Mouse (Mus musculus): ENCODE measurements around the gene Fgfr2. TPM values are rescaled to one million over a fixed set of nuclear protein-coding genes. Genes with fewer than 3 reads are reported as not detected.

Gene Fgfr2
- polyA plus RNA-seq, 1 experiment from 2014 or later = 110 TPM

DNA sequence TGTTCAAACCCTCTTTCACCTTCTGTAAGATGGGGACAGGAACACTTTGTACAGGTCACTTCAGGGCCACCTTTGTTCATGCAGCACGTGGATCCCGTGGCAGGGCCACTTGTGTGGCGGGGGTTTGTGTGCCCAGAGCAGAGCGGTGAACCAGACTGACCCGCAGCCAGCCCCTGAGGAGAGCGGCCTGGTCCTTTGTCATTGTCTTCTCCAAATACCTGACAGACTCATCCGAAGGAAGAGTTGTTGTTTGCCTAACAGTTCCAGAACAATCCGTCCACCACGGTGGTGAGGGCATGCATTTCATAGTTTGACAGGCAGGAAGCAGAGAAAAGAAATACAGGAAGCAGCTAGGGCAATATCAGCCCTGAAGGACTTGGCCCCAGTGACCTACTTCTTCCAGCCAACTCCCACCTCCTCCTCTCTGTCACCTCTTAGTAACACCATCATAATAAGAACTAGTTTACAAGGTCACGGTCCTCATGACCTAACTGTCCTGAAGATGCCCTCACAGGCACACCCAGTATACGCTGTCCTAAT lies 2365.8 kb downstream of the Fgfr2 start:
- Histone ChIP-seq H3K27ac (ENCODE audit: low read length) (no peak overlapping the region), H3K4me2 (replicated peaks; ENCODE audit: low read depth, low read length) (no peak overlapping the region), H3K9ac (replicated peaks; ENCODE audit: low read depth) (no peak overlapping the region), H3K4me3 (ENCODE audit: low read depth, low read length) (no peak overlapping the region), H3K4me1 (ENCODE audit: insufficient read depth, low read depth, low read length) (no peaks in the 10 kb centered on the region), H3K27me3 (replicated peaks; ENCODE audit: insufficient read depth, low read length) (no peaks in the 10 kb centered on the region), H3K9me3 (ENCODE audit: low read length) (no peaks in the 10 kb centered on the region), H3K36me3 (ENCODE audit: insufficient read depth, low read length) (no peaks in the 10 kb centered on the region)
- ATAC-seq = peak; percentile 52
- 48% methylated on average over 11 of the region's 11 CpGs for WGBS
- DNase-seq (ENCODE audit: low spot score) = peak; percentile 21
- TF ChIP-seq CTCF (IDR thresholded peaks at IDR 0.05) = no peak
- TF ChIP-seq EP300 (IDR thresholded peaks at IDR 0.05) = peak; percentile 59; the same call in 1 of the 2 replicates

GRCm38 (mm10) chr7:130756343-130756835 lies 2366.8 kb downstream of the Fgfr2 start:
- no peaks in the 10 kb centered on the region for H3K36me3 ChIP-seq (ENCODE audit: insufficient read depth, low read length)
- H3K4me1 ChIP-seq (ENCODE audit: insufficient read depth, low read depth, low read length) = no peaks in the 10 kb centered on the region
- no peak overlapping the region for H3K4me3 ChIP-seq (ENCODE audit: low read depth, low read length)
- no peaks in the 10 kb centered on the region for H3K27me3 ChIP-seq (replicated peaks; ENCODE audit: insufficient read depth, low read length)
- peak; percentile 40 for ATAC-seq
- no peak overlapping the region for H3K4me2 ChIP-seq (replicated peaks; ENCODE audit: low read depth, low read length)
- 47% methylated on average over 7 of the region's 7 CpGs for WGBS
- DNase-seq (ENCODE audit: low spot score) = peak; percentile 21
- H3K9me3 ChIP-seq (ENCODE audit: low read length) = no peaks in the 10 kb centered on the region
- TF ChIP-seq EP300 (IDR thresholded peaks at IDR 0.05) (no peak), CTCF (IDR thresholded peaks at IDR 0.05) (no peak)
- peak overlapping the region; percentile 51 for H3K27ac ChIP-seq (ENCODE audit: low read length)
- no peak overlapping the region for H3K9ac ChIP-seq (replicated peaks; ENCODE audit: low read depth)

DNA sequence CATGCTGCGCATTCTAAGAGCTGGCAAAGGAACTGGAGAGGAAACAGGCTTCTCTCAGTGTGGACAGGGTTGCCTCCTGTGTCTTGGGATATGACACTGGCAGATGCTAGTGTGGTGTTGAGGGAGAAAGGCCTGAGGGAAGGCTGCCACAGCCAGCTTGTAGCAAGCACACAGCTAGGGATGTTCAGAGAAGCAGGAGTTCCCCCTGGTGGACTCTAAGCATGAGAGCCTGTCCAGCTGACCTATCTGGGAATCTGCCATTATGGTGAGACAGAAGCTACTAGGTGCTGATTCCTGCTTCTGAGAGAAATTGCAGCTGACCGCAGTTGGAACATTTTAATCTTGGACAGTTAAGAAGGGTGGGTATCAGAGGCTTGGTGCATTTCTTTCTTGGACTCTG lies 2368.4 kb downstream of the Fgfr2 start:
- Histone ChIP-seq H3K27ac (ENCODE audit: low read length) (no peak overlapping the region), H3K9me3 (ENCODE audit: low read length) (no peaks in the 10 kb centered on the region), H3K36me3 (ENCODE audit: insufficient read depth, low read length) (no peaks in the 10 kb centered on the region), H3K9ac (replicated peaks; ENCODE audit: low read depth) (no peak overlapping the region), H3K4me2 (replicated peaks; ENCODE audit: low read depth, low read length) (no peak overlapping the region), H3K27me3 (replicated peaks; ENCODE audit: insufficient read depth, low read length) (no peaks in the 10 kb centered on the region), H3K4me1 (ENCODE audit: insufficient read depth, low read depth, low read length) (no peaks in the 10 kb centered on the region), H3K4me3 (ENCODE audit: low read depth, low read length) (no peak overlapping the region)
- DNase-seq (ENCODE audit: low spot score) = peak; percentile 55
- 88% methylated on average over 2 of the region's 2 CpGs for WGBS
- TF ChIP-seq CTCF (IDR thresholded peaks at IDR 0.05) (peak; percentile 71), EP300 (IDR thresholded peaks at IDR 0.05) (no peak)
- peak; percentile 53 for ATAC-seq

- H3K4me2 ChIP-seq (replicated peaks; ENCODE audit: low read depth, low read length) = no peak overlapping the region
- H3K36me3 ChIP-seq (ENCODE audit: insufficient read depth, low read length) = no peaks in the 10 kb centered on the region
- ATAC-seq (0 out of 2 replicates have a peak, but pooled peaks have one; percentile 28), DNase-seq (ENCODE audit: low spot score) (peak; percentile 12)
- no peaks in the 10 kb centered on the region for H3K9me3 ChIP-seq (ENCODE audit: low read length)
- no peaks in the 10 kb centered on the region for H3K27me3 ChIP-seq (replicated peaks; ENCODE audit: insufficient read depth, low read length)
- H3K4me1 ChIP-seq (ENCODE audit: insufficient read depth, low read depth, low read length) = no peaks in the 10 kb centered on the region
- TF ChIP-seq EP300 (IDR thresholded peaks at IDR 0.05) (no peak), CTCF (IDR thresholded peaks at IDR 0.05) (no peak)
- no peak overlapping the region for H3K4me3 ChIP-seq (ENCODE audit: low read depth, low read length)
- no peak overlapping the region for H3K27ac ChIP-seq (ENCODE audit: low read length)
- no peak overlapping the region for H3K9ac ChIP-seq (replicated peaks; ENCODE audit: low read depth)
- WGBS = 53% methylated on average over 9 of the region's 9 CpGs
These were observed 2371.5 kb downstream of the Fgfr2 start for GRCm38 (mm10) chr7:130751678-130752077.

- WGBS = 61% methylated on average over 17 of the region's 17 CpGs
- Histone ChIP-seq H3K9ac (replicated peaks; ENCODE audit: low read depth) (no peak overlapping the region), H3K4me2 (replicated peaks; ENCODE audit: low read depth, low read length) (no peak overlapping the region), H3K27me3 (replicated peaks; ENCODE audit: insufficient read depth, low read length) (no peaks in the 10 kb centered on the region), H3K36me3 (ENCODE audit: insufficient read depth, low read length) (no peaks in the 10 kb centered on the region), H3K9me3 (ENCODE audit: low read length) (no peaks in the 10 kb centered on the region), H3K27ac (ENCODE audit: low read length) (no peak overlapping the region), H3K4me1 (ENCODE audit: insufficient read depth, low read depth, low read length) (no peaks in the 10 kb centered on the region), H3K4me3 (ENCODE audit: low read depth, low read length) (no peak overlapping the region)
- ATAC-seq (no peak), DNase-seq (ENCODE audit: low spot score) (no peak)
- TF ChIP-seq EP300 (IDR thresholded peaks at IDR 0.05) (no peak), CTCF (IDR thresholded peaks at IDR 0.05) (no peak)
These were observed 2372.2 kb downstream of the Fgfr2 start for GRCm38 (mm10) chr7:130750752-130751490.

DNA sequence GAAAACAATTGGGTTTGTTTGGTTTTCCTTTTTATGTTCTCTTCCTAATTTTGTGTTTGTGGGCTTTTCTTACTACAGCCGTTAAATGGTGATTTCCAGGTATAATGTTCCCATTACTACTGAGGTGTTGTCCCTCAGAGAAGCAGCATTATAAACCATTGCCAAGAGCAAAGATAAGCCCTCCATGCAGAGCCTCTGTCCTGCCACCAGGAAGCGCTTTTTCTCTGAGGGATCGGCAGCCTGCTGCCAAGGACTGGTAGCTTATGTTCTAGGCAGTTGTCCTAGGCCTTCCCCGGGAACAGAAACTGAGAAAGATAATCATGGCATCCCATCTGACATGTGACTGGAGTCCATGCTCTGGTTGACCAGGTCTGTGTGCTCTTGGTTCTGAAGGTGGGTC lies 2374.0 kb downstream of the Fgfr2 start:
- no peak for DNase-seq (ENCODE audit: low spot score)
- Histone ChIP-seq H3K9ac (replicated peaks; ENCODE audit: low read depth) (no peak overlapping the region), H3K4me1 (ENCODE audit: insufficient read depth, low read depth, low read length) (no peaks in the 10 kb centered on the region), H3K36me3 (ENCODE audit: insufficient read depth, low read length) (no peaks in the 10 kb centered on the region), H3K4me3 (ENCODE audit: low read depth, low read length) (no peak overlapping the region), H3K4me2 (replicated peaks; ENCODE audit: low read depth, low read length) (no peak overlapping the region), H3K9me3 (ENCODE audit: low read length) (no peaks in the 10 kb centered on the region), H3K27me3 (replicated peaks; ENCODE audit: insufficient read depth, low read length) (no peaks in the 10 kb centered on the region), H3K27ac (ENCODE audit: low read length) (no peak overlapping the region)
- ATAC-seq = no peak
- no peak for TF ChIP-seq EP300 (IDR thresholded peaks at IDR 0.05)
- TF ChIP-seq CTCF (IDR thresholded peaks at IDR 0.05) = peak; percentile 20; the same call in 1 of the 2 replicates
- 92% methylated on average over 4 of the region's 4 CpGs for WGBS
